Mouse (Mus musculus) subcutaneous adipose tissue, adult 2 months (tissue): ENCODE data around the gene Arhgef16. TPM values are rescaled to one million over a fixed set of nuclear protein-coding genes. Genes with fewer than 3 reads are reported as not detected.

Experiments used
- polyA plus RNA-seq: library from polyadenylated mRNA; depleted of rRNA; stranded (reverse); fragments of >200 nt; gene quantifications from 2 replicates; pipeline ENCODE4 v1.2.3, GENCODE M21; 2012; ENCODE audit warnings: low replicate concordance; rRNA removed

The Arhgef16 gene
- 1.2 and 7.9 TPM in 2 replicates for polyA plus RNA-seq

GRCm38 (mm10) chr4:154301466-154301881 lies at the start of gene Arhgef16:
Arhgef16 (minus strand) TSS chr4:154301676.

GRCm38 (mm10) chr4:154335761-154336160 lies 34.3 kb upstream of the Arhgef16 start, which contains the start of gene B230104I21Rik:
B230104I21Rik (plus strand) TSS chr4:154336127.

Other genes starting within 250 kb of the Arhgef16 start
- gene Trp73, start 161.5 kb downstream of the Arhgef16 start, polyA plus RNA-seq: 0.06 TPM in 1 of 2 replicates, not detected in the other
- 17.3 and 27.8 TPM in 2 replicates for gene Wrap73, start 159.3 kb downstream of the Arhgef16 start, polyA plus RNA-seq
- 173 and 225 TPM in 2 replicates for gene Tprgl, start 141.0 kb downstream of the Arhgef16 start, polyA plus RNA-seq
- gene Megf6, start 130.9 kb downstream of the Arhgef16 start, polyA plus RNA-seq: 6.0 and 7.7 TPM in 2 replicates
- gene B230104I21Rik, start 34.5 kb upstream of the Arhgef16 start, polyA plus RNA-seq: not detected in 2 replicates